Mouse (Mus musculus): Measurements from ENCODE around the gene Iqcg. TPM values are rescaled to one million over a fixed set of nuclear protein-coding genes. Genes with fewer than 3 reads are reported as not detected.
"Not testable (repeated sequence)": the region's sequence is repeated elsewhere in the genome, so short reads cannot be mapped to it uniquely, and the experiment has no call there.

Iqcg gene
- 1 to 10 TPM; 1.8 to 2.0 TPM for total RNA-seq (2021)
- polyA plus RNA-seq (2012; rRNA removed): 0.01 and 0.06 TPM in 2 replicates
- long read RNA-seq, full-length matches to known transcripts: 1 of 2 reads
- long read RNA-seq, partial matches to known transcripts: 0 of 2 reads
- long read RNA-seq, other reads (novel, unspliced or antisense): 1 of 2 reads

GRCm38 (mm10) chr16:33056095-33056785, at the start of gene Iqcg, which contains the start of gene Rpl35a:
TSS of gene Iqcg (minus strand) at chr16:33056218.
TSS of gene Rpl35a (plus strand) at chr16:33056453.
- peak; percentile 92 for DNase-seq

- DNase-seq: peak; percentile 92
Measured at GRCm38 (mm10) chr16:33085666-33086065, 29.6 kb upstream of the Iqcg start.

- DNase-seq: peak; percentile 19
Measured at GRCm38 (mm10) chr16:33083996-33084395, 28.0 kb upstream of the Iqcg start.

- no peak for DNase-seq
Measured at GRCm38 (mm10) chr16:33082951-33083350, 26.9 kb upstream of the Iqcg start.

GRCm38 (mm10) chr16:33080063-33080462, 24.0 kb upstream of the Iqcg start:
- DNase-seq: no peak

GRCm38 (mm10) chr16:33077069-33077627, 21.1 kb upstream of the Iqcg start:
- DNase-seq: no peak

- DNase-seq: peak; percentile 58
Measured at GRCm38 (mm10) chr16:33076078-33076477, 20.1 kb upstream of the Iqcg start.

GRCm38 (mm10) chr16:33074967-33075366, 18.9 kb upstream of the Iqcg start:
- DNase-seq: no peak

- no peak for DNase-seq
Measured at GRCm38 (mm10) chr16:33072871-33073557, 17.0 kb upstream of the Iqcg start.

- DNase-seq: no peak
Measured at GRCm38 (mm10) chr16:33070928-33071327, 14.9 kb upstream of the Iqcg start.

GRCm38 (mm10) chr16:33064636-33065035, 8.6 kb upstream of the Iqcg start:
- no peak for DNase-seq

GRCm38 (mm10) chr16:33063267-33063666, 7.2 kb upstream of the Iqcg start:
- peak; percentile 43 for DNase-seq

- peak; percentile 90 for DNase-seq
Measured at GRCm38 (mm10) chr16:33062682-33063131, 6.7 kb upstream of the Iqcg start.

GRCm38 (mm10) chr16:33062024-33062681, 6.1 kb upstream of the Iqcg start, which contains the start of gene Lmln:
TSS of gene Lmln (plus strand) at chr16:33062521.
- peak; percentile 97 for DNase-seq

- no peak for DNase-seq
Measured at GRCm38 (mm10) chr16:33061400-33061799, 5.4 kb upstream of the Iqcg start.

GRCm38 (mm10) chr16:33060926-33061325, 4.9 kb upstream of the Iqcg start:
- DNase-seq: no peak

GRCm38 (mm10) chr16:33059471-33059870, 3.5 kb upstream of the Iqcg start:
- no peak for DNase-seq

GRCm38 (mm10) chr16:33058656-33059055, 2.6 kb upstream of the Iqcg start:
- DNase-seq: not testable (repeated sequence)

- DNase-seq: no peak
Measured at GRCm38 (mm10) chr16:33058033-33058432, 2.0 kb upstream of the Iqcg start.

- no peak for DNase-seq
Measured at GRCm38 (mm10) chr16:33056786-33057185, 768 bp upstream of the Iqcg start.

- no peak for DNase-seq
Measured at GRCm38 (mm10) chr16:33055655-33056054, 363 bp downstream of the Iqcg start.

- not testable (repeated sequence) for DNase-seq
Measured at GRCm38 (mm10) chr16:33054927-33055326, 1.1 kb downstream of the Iqcg start.

All from adrenal gland, adult 2 months (tissue).